Mouse (Mus musculus) gastrocnemius, postnatal 4 days (tissue): ENCODE results near the gene Akr1b7. TPM values are rescaled to one million over a fixed set of nuclear protein-coding genes. Genes with fewer than 3 reads are reported as not detected.
A peak's percentile ranks its signal among the peaks of the same experiment; 100 is the strongest.
"Not testable (repeated sequence)": the region's sequence is repeated elsewhere in the genome, so short reads cannot be mapped to it uniquely, and the experiment has no call there.

Experiments used
- DNase-seq, 2 experiments: peaks; one replicate each; pipeline ENCODE4 v3.0.0; 2021 to 2022; ENCODE audit warnings: low spot score in 2 of 2, mixed read lengths in 2 of 2
- long read RNA-seq, 2 experiments: library from polyadenylated mRNA; stranded (forward); transcript quantifications; one replicate each; pipeline ENCODE4 v2.0.0; 2021
- total RNA-seq, 2 experiments: library from RNA; stranded (reverse); gene quantifications; 2 replicates each; pipeline ENCODE4 v1.2.3; 2021

Akr1b7 gene
- total RNA-seq, result under 1 TPM in 1 of 2 experiments, not detected in 1; 0.49 TPM
- long read RNA-seq, experiment 1, result 0 reads
- long read RNA-seq, experiment 2, result 0 reads

GRCm38 (mm10) chr6:34412023-34412422 lies at the start of gene Akr1b7:
Akr1b7 (plus strand) TSS chr6:34412334.
- DNase-seq, result no peak

GRCm38 (mm10) chr6:34364217-34365136 lies 47.7 kb upstream of the Akr1b7 start:
- DNase-seq, result no peak

GRCm38 (mm10) chr6:34367998-34368397 lies 44.1 kb upstream of the Akr1b7 start:
- DNase-seq, result no peak

- no peak for DNase-seq
Observed at GRCm38 (mm10) chr6:34370081-34370480, 42.1 kb upstream of the Akr1b7 start.

GRCm38 (mm10) chr6:34371700-34372351 lies 40.3 kb upstream of the Akr1b7 start:
- peak; percentile 54 to 75 for DNase-seq

GRCm38 (mm10) chr6:34373841-34374240 lies 38.3 kb upstream of the Akr1b7 start:
- no peak for DNase-seq

- DNase-seq, result not testable (repeated sequence)
Observed at GRCm38 (mm10) chr6:34375888-34376287, 36.2 kb upstream of the Akr1b7 start.

GRCm38 (mm10) chr6:34383401-34383800 lies 28.7 kb upstream of the Akr1b7 start:
- no peak for DNase-seq

- peak; percentile 38 to 76 for DNase-seq
Observed at GRCm38 (mm10) chr6:34384110-34384661, 27.9 kb upstream of the Akr1b7 start, which contains the start of gene Akr1b10. Akr1b10 (plus strand) TSS chr6:34384218.

GRCm38 (mm10) chr6:34384701-34385370 lies 27.3 kb upstream of the Akr1b7 start:
- peak; percentile 46 to 60 for DNase-seq

GRCm38 (mm10) chr6:34388420-34389156 lies 23.5 kb upstream of the Akr1b7 start:
- no peak for DNase-seq

GRCm38 (mm10) chr6:34395897-34396296 lies 16.2 kb upstream of the Akr1b7 start:
- DNase-seq, result no peak

GRCm38 (mm10) chr6:34398431-34398830 lies 13.7 kb upstream of the Akr1b7 start:
- no peak for DNase-seq

- DNase-seq, result no peak
Observed at GRCm38 (mm10) chr6:34399606-34400220, 12.4 kb upstream of the Akr1b7 start.

- DNase-seq, result no peak
Observed at GRCm38 (mm10) chr6:34400696-34401095, 11.4 kb upstream of the Akr1b7 start.

- DNase-seq, result no peak
Observed at GRCm38 (mm10) chr6:34406746-34407145, 5.4 kb upstream of the Akr1b7 start.

GRCm38 (mm10) chr6:34407403-34407802 lies 4.7 kb upstream of the Akr1b7 start:
- DNase-seq, result no peak

- no peak for DNase-seq
Observed at GRCm38 (mm10) chr6:34412688-34413087, 554 bp downstream of the Akr1b7 start.

- DNase-seq, result not testable (repeated sequence)
Observed at GRCm38 (mm10) chr6:34413386-34413785, 1.3 kb downstream of the Akr1b7 start.

GRCm38 (mm10) chr6:34416521-34416920 lies 4.4 kb downstream of the Akr1b7 start:
- no peak for DNase-seq
